Mouse (Mus musculus) brown adipose tissue, adult 24 weeks (tissue): ENCODE results near the gene Marco. TPM values are rescaled to one million over a fixed set of nuclear protein-coding genes. Genes with fewer than 3 reads are reported as not detected.

Source experiments
- H3K27ac ChIP-seq: fragments of 200-500 bp; replicated peaks from 2 replicates; pipeline ENCODE4 v1.5.1; 2012; ENCODE audit warnings: low read depth, mild to moderate bottlenecking, low read length
- H3K4me1 ChIP-seq: fragments of 200-500 bp; 2 replicates; pipeline ENCODE4 v1.6.1; 2012; ENCODE audit warnings: low read length, mixed read lengths; ENCODE audit not compliant: control insufficient read depth, insufficient read depth, insufficient read length
- H3K4me3 ChIP-seq: fragments of 200-500 bp; 2 replicates; pipeline ENCODE4 v1.5.1; 2012; ENCODE audit warnings: low read depth, mild to moderate bottlenecking, low read length, moderate library complexity; ENCODE audit not compliant: insufficient read depth
- polyA plus RNA-seq: library from polyadenylated mRNA; stranded (reverse); fragments of >200 nt; gene quantifications from 2 replicates; pipeline ENCODE4 v1.2.4, GENCODE M21; 2012; ENCODE audit not compliant: missing spikeins, insufficient read depth, insufficient read length

Marco gene
- not detected in 2 replicates for polyA plus RNA-seq

- Histone ChIP-seq H3K4me3 (no peak within 1 kb of the TSS), H3K4me1 (no peaks in the 10 kb centered on the region), H3K27ac (no peak within 1 kb of the TSS)
Observed at GRCm38 (mm10) chr1:120504924-120505323, at the start of gene Marco. Gene Marco, minus strand, starts transcription at chr1:120505024.

GRCm38 (mm10) chr1:120539506-120540029 lies 34.7 kb upstream of the Marco start:
- Histone ChIP-seq H3K4me3 (no peak overlapping the region), H3K4me1 (no peaks in the 10 kb centered on the region), H3K27ac (no peak overlapping the region)

- Histone ChIP-seq H3K4me1 (no peaks in the 10 kb centered on the region), H3K4me3 (no peak overlapping the region), H3K27ac (no peak overlapping the region)
Observed at GRCm38 (mm10) chr1:120536998-120537397, 32.2 kb upstream of the Marco start.

- H3K27ac ChIP-seq, result no peak overlapping the region
- H3K4me3 ChIP-seq, result no peak overlapping the region
- H3K4me1 ChIP-seq, result no peaks in the 10 kb centered on the region
Observed at GRCm38 (mm10) chr1:120535919-120536318, 31.1 kb upstream of the Marco start.

GRCm38 (mm10) chr1:120532321-120532916 lies 27.6 kb upstream of the Marco start:
- H3K4me3 ChIP-seq, result no peak overlapping the region

GRCm38 (mm10) chr1:120531770-120532169 lies 26.9 kb upstream of the Marco start:
- Histone ChIP-seq H3K27ac (no peak overlapping the region), H3K4me1 (no peaks in the 10 kb centered on the region), H3K4me3 (no peak overlapping the region)

More at GRCm38 (mm10) chr1:120532321-120532916, 27.6 kb upstream of the Marco start:
- no peak overlapping the region for H3K27ac ChIP-seq
- no peaks in the 10 kb centered on the region for H3K4me1 ChIP-seq

GRCm38 (mm10) chr1:120529881-120530280 lies 25.1 kb upstream of the Marco start:
- Histone ChIP-seq H3K27ac (no peak overlapping the region), H3K4me1 (no peaks in the 10 kb centered on the region), H3K4me3 (no peak overlapping the region)

GRCm38 (mm10) chr1:120517618-120518017 lies 12.8 kb upstream of the Marco start:
- no peak overlapping the region for H3K4me3 ChIP-seq
- H3K27ac ChIP-seq, result no peak overlapping the region
- H3K4me1 ChIP-seq, result no peaks in the 10 kb centered on the region

- Histone ChIP-seq H3K4me3 (no peak overlapping the region), H3K27ac (no peak overlapping the region), H3K4me1 (no peaks in the 10 kb centered on the region)
Observed at GRCm38 (mm10) chr1:120510311-120510710, 5.5 kb upstream of the Marco start.

DNA sequence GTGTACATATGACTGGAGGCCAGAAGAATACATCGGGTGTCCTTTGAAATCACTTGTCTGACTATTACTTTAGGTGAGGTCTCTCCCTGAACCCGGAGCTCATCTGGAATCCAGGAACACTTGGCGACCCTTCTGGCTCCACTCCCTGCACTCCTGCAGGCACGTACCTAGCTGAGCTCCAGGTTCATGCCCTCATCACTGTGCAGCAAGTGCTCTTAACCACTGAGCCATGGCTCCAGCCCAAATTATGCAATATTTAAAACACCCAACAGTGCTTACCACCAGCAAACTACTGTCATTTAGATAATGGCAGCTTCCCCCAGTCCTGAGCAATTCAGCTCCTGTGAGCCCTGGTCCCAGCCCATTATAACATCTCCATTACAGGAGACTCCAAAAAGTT lies 4.2 kb upstream of the Marco start:
- no peak overlapping the region for H3K4me3 ChIP-seq
- no peak overlapping the region for H3K27ac ChIP-seq
- H3K4me1 ChIP-seq, result no peaks in the 10 kb centered on the region

DNA sequence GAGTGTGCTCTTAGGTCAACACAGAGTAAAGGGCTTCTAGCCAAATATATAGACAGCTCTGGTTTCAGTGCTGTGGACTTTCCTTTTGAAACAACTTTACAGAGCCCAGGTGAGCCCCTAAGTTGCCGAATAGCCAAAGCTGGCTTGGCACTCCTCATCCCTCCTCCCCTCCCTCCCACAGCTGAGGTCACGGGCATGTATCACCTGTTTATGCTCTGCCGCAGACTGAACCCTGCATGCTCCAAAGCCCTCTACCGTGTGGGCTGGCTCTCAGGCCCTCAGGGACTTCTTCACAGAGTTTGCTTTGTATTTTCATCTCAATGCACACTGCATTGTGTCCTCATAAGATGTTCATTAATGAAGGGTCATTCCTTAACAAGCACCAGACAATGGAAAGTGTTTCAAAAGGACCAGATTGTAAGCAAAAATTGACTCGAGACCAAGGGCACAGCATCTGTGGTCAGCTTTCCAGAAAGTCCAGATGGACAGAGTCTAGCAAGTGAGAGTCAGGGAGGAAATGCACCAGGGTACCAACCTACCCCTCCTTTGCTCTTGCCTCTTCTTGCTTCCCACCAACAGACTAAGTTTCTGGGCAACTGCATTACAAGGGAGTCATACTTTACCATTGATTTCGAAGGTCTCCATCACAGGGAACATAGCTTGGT lies 646 bp downstream of the Marco start:
- no peak overlapping the region for H3K27ac ChIP-seq
- H3K4me1 ChIP-seq, result no peaks in the 10 kb centered on the region
- no peak overlapping the region for H3K4me3 ChIP-seq

- H3K27ac ChIP-seq, result no peak overlapping the region
- no peaks in the 10 kb centered on the region for H3K4me1 ChIP-seq
- no peak overlapping the region for H3K4me3 ChIP-seq
Observed at GRCm38 (mm10) chr1:120501496-120501895, 3.3 kb downstream of the Marco start.

DNA sequence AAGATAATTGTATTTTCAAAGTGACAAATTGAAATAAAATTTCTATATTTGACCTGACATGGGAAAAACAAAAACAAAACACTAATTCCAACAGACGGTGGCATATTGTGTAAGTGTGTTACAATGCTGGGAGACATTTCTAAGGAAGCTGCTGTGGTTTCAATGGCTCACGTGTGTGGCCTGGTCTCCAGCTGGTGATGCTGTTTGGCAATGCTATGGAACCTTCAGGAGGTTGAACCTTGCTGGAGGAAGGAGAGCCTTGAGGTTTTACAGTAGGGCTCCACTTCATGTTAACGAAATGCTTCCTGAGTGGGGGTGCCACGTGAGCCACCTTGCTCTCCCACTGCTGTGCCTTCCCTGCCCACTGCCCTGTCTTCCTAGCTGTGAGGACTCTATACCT lies 6.8 kb downstream of the Marco start:
- Histone ChIP-seq H3K4me1 (no peaks in the 10 kb centered on the region), H3K27ac (no peak overlapping the region), H3K4me3 (no peak overlapping the region)

GRCm38 (mm10) chr1:120480937-120481336 lies 23.9 kb downstream of the Marco start:
- H3K4me3 ChIP-seq, result no peak overlapping the region
- no peak overlapping the region for H3K27ac ChIP-seq

GRCm38 (mm10) chr1:120474825-120475224 lies 30.0 kb downstream of the Marco start:
- Histone ChIP-seq H3K27ac (no peak overlapping the region), H3K4me1 (no peaks in the 10 kb centered on the region), H3K4me3 (no peak overlapping the region)

More at GRCm38 (mm10) chr1:120480937-120481336, 23.9 kb downstream of the Marco start:
- no peaks in the 10 kb centered on the region for H3K4me1 ChIP-seq

GRCm38 (mm10) chr1:120468891-120469290 lies 35.9 kb downstream of the Marco start:
- H3K27ac ChIP-seq, result no peak overlapping the region
- H3K4me1 ChIP-seq, result no peaks in the 10 kb centered on the region
- H3K4me3 ChIP-seq, result no peak overlapping the region
